Mouse (Mus musculus): ENCODE measurements around the gene Tbc1d2b. TPM values are rescaled to one million over a fixed set of nuclear protein-coding genes. Genes with fewer than 3 reads are reported as not detected.

The Tbc1d2b gene
- polyA plus RNA-seq, 1 experiment from 2014 or later = 22.7 TPM

- no peaks in the 10 kb centered on the region for H3K9me3 ChIP-seq
- H3K4me1 ChIP-seq = peaks cover 13% of the 10 kb centered on the region
- ATAC-seq (ENCODE audit: borderline replicate concordance, extremely low read depth, low FRiP score, low TSS enrichment) = peak; percentile 70; the same call in 1 of the 2 replicates
- no peak overlapping the region for H3K9ac ChIP-seq
- no peak overlapping the region for H3K4me2 ChIP-seq
- no peak overlapping the region for H3K4me3 ChIP-seq
- peaks cover 21% of the 10 kb centered on the region; the same call in 1 of the 2 replicates for H3K36me3 ChIP-seq
- no peaks in the 10 kb centered on the region for H3K27me3 ChIP-seq
- WGBS = 65% methylated on average over 9 of the region's 9 CpGs
- H3K27ac ChIP-seq = 0 out of 2 replicates have a peak overlapping the region, but pooled peaks have one; percentile 0
Measured at GRCm38 (mm10) chr9:90237232-90238062, 33.2 kb downstream of the Tbc1d2b start.

- Histone ChIP-seq H3K36me3 (peaks cover 21% of the 10 kb centered on the region; the same call in 1 of the 2 replicates), H3K4me2 (no peak overlapping the region), H3K4me3 (no peak overlapping the region), H3K4me1 (peaks cover 10% of the 10 kb centered on the region), H3K9ac (no peak overlapping the region), H3K9me3 (no peaks in the 10 kb centered on the region), H3K27me3 (no peaks in the 10 kb centered on the region), H3K27ac (no peak overlapping the region)
- no peak for ATAC-seq (ENCODE audit: borderline replicate concordance, extremely low read depth, low FRiP score, low TSS enrichment)
- 83% methylated on average over 5 of the region's 5 CpGs for WGBS
Measured at GRCm38 (mm10) chr9:90236817-90237216, 33.8 kb downstream of the Tbc1d2b start.

GRCm38 (mm10) chr9:90235258-90235882, 35.2 kb downstream of the Tbc1d2b start:
- H3K27ac ChIP-seq = no peak overlapping the region
- no peak overlapping the region for H3K9ac ChIP-seq
- H3K4me2 ChIP-seq = no peak overlapping the region
- H3K27me3 ChIP-seq = no peaks in the 10 kb centered on the region
- H3K36me3 ChIP-seq = peaks cover 15% of the 10 kb centered on the region; the same call in 1 of the 2 replicates
- ATAC-seq (ENCODE audit: borderline replicate concordance, extremely low read depth, low FRiP score, low TSS enrichment) = peak; percentile 31; the same call in 1 of the 2 replicates
- H3K4me3 ChIP-seq = no peak overlapping the region
- peaks cover 10% of the 10 kb centered on the region for H3K4me1 ChIP-seq
- H3K9me3 ChIP-seq = no peaks in the 10 kb centered on the region
- WGBS = 62% methylated on average over 10 of the region's 10 CpGs

GRCm38 (mm10) chr9:90234786-90235185, 35.8 kb downstream of the Tbc1d2b start:
- Histone ChIP-seq H3K27me3 (no peaks in the 10 kb centered on the region), H3K27ac (no peak overlapping the region), H3K4me2 (no peak overlapping the region), H3K4me1 (peaks cover 10% of the 10 kb centered on the region), H3K9ac (no peak overlapping the region), H3K36me3 (peaks cover 10% of the 10 kb centered on the region; the same call in 1 of the 2 replicates), H3K4me3 (no peak overlapping the region), H3K9me3 (no peaks in the 10 kb centered on the region)
- WGBS = 79% methylated on average over 5 of the region's 5 CpGs
- ATAC-seq (ENCODE audit: borderline replicate concordance, extremely low read depth, low FRiP score, low TSS enrichment) = no peak

GRCm38 (mm10) chr9:90233906-90234419, 36.6 kb downstream of the Tbc1d2b start:
- ATAC-seq (ENCODE audit: borderline replicate concordance, extremely low read depth, low FRiP score, low TSS enrichment) = no peak
- Histone ChIP-seq H3K9me3 (no peaks in the 10 kb centered on the region), H3K4me3 (no peak overlapping the region), H3K27ac (no peak overlapping the region), H3K4me1 (peaks cover 10% of the 10 kb centered on the region), H3K27me3 (no peaks in the 10 kb centered on the region), H3K9ac (no peak overlapping the region), H3K4me2 (no peak overlapping the region), H3K36me3 (0 out of 2 replicates have a peak, but pooled peaks cover 3% of the 10 kb centered on the region)
- 72% methylated on average over 5 of the region's 5 CpGs for WGBS

- 77% methylated on average over 8 of the region's 8 CpGs for WGBS
- no peaks in the 10 kb centered on the region for H3K9me3 ChIP-seq
- H3K4me2 ChIP-seq = no peak overlapping the region
- no peak for ATAC-seq (ENCODE audit: borderline replicate concordance, extremely low read depth, low FRiP score, low TSS enrichment)
- peaks cover 9% of the 10 kb centered on the region for H3K4me1 ChIP-seq
- H3K36me3 ChIP-seq = 0 out of 2 replicates have a peak, but pooled peaks cover 5% of the 10 kb centered on the region
- no peak overlapping the region for H3K4me3 ChIP-seq
- no peak overlapping the region for H3K27ac ChIP-seq
- H3K9ac ChIP-seq = no peak overlapping the region
- no peaks in the 10 kb centered on the region for H3K27me3 ChIP-seq
Measured at GRCm38 (mm10) chr9:90232781-90233690, 37.6 kb downstream of the Tbc1d2b start.

- Histone ChIP-seq H3K9me3 (no peaks in the 10 kb centered on the region), H3K4me1 (peaks cover 4% of the 10 kb centered on the region; the same call in 1 of the 2 replicates), H3K27ac (0 out of 2 replicates have a peak overlapping the region, but pooled peaks have one; percentile 37), H3K36me3 (peaks cover 47% of the 10 kb centered on the region), H3K4me3 (no peak overlapping the region), H3K27me3 (no peaks in the 10 kb centered on the region), H3K9ac (no peak overlapping the region), H3K4me2 (no peak overlapping the region)
- ATAC-seq (ENCODE audit: borderline replicate concordance, extremely low read depth, low FRiP score, low TSS enrichment) = no peak
- 79% methylated on average over 12 of the region's 12 CpGs for WGBS
Measured at GRCm38 (mm10) chr9:90227171-90227570, 43.4 kb downstream of the Tbc1d2b start.

GRCm38 (mm10) chr9:90226742-90227096, 43.9 kb downstream of the Tbc1d2b start:
- H3K27ac ChIP-seq = peak overlapping the region; percentile 59; the same call in 1 of the 2 replicates

GRCm38 (mm10) chr9:90226081-90226741, 44.4 kb downstream of the Tbc1d2b start:
- 71% methylated on average over 21 of the region's 21 CpGs for WGBS
- H3K27me3 ChIP-seq = no peaks in the 10 kb centered on the region
- H3K4me3 ChIP-seq = no peak overlapping the region
- no peak overlapping the region for H3K9ac ChIP-seq
- H3K4me1 ChIP-seq = peaks cover 4% of the 10 kb centered on the region; the same call in 1 of the 2 replicates
- peak overlapping the region; percentile 59 for H3K27ac ChIP-seq
- no peaks in the 10 kb centered on the region for H3K9me3 ChIP-seq
- peak; percentile 53; the same call in 1 of the 2 replicates for ATAC-seq (ENCODE audit: borderline replicate concordance, extremely low read depth, low FRiP score, low TSS enrichment)
- H3K4me2 ChIP-seq = 0 out of 2 replicates have a peak overlapping the region, but pooled peaks have one; percentile 8
- peaks cover 51% of the 10 kb centered on the region for H3K36me3 ChIP-seq

More at GRCm38 (mm10) chr9:90226742-90227096, 43.9 kb downstream of the Tbc1d2b start:
- peaks cover 4% of the 10 kb centered on the region; the same call in 1 of the 2 replicates for H3K4me1 ChIP-seq
- H3K9ac ChIP-seq = no peak overlapping the region
- peaks cover 51% of the 10 kb centered on the region for H3K36me3 ChIP-seq
- no peaks in the 10 kb centered on the region for H3K9me3 ChIP-seq
- 77% methylated on average over 2 of the region's 2 CpGs for WGBS
- H3K27me3 ChIP-seq = no peaks in the 10 kb centered on the region
- no peak for ATAC-seq (ENCODE audit: borderline replicate concordance, extremely low read depth, low FRiP score, low TSS enrichment)
- H3K4me2 ChIP-seq = no peak overlapping the region
- no peak overlapping the region for H3K4me3 ChIP-seq

GRCm38 (mm10) chr9:90222275-90222674, 48.3 kb downstream of the Tbc1d2b start:
- no peak overlapping the region for H3K9ac ChIP-seq
- 91% methylated on average over 3 of the region's 3 CpGs for WGBS
- H3K4me2 ChIP-seq = no peak overlapping the region
- peaks cover 4% of the 10 kb centered on the region; the same call in 1 of the 2 replicates for H3K4me1 ChIP-seq
- H3K4me3 ChIP-seq = no peak overlapping the region
- H3K27ac ChIP-seq = no peak overlapping the region
- ATAC-seq (ENCODE audit: borderline replicate concordance, extremely low read depth, low FRiP score, low TSS enrichment) = no peak
- no peaks in the 10 kb centered on the region for H3K9me3 ChIP-seq
- peaks cover 79% of the 10 kb centered on the region for H3K36me3 ChIP-seq
- no peaks in the 10 kb centered on the region for H3K27me3 ChIP-seq
